Mouse (Mus musculus) thymus, adult 2 months (tissue): Measurements from ENCODE around the gene Stard7.

Source experiments
- CTCF ChIP-seq: fragments of 200-500 bp; IDR thresholded peaks from 2 replicates; pipeline ENCODE4 v1.5.1; 2012; ENCODE audit warnings: mild to moderate bottlenecking, control low read depth, low read length, moderate library complexity, borderline replicate concordance; ENCODE audit not compliant: control insufficient read depth, poor library complexity, insufficient read depth; ENCODE audit errors: extremely low read depth
- POLR2A ChIP-seq: fragments of 200-500 bp; IDR thresholded peaks from 2 replicates; pipeline ENCODE4 v1.6.1; 2012; ENCODE audit warnings: mild to moderate bottlenecking, low read length, control low read depth, moderate library complexity; ENCODE audit not compliant: control insufficient read depth, poor library complexity, insufficient read depth; ENCODE audit errors: extremely low read depth

- TF ChIP-seq CTCF (no peak), POLR2A (no peak)
These were observed 40.2 kb downstream of the Stard7 start for GRCm38 (mm10) chr2:127310246-127310645.
